Mouse (Mus musculus): Measurements from ENCODE around the gene Trappc3. TPM values are rescaled to one million over a fixed set of nuclear protein-coding genes. Genes with fewer than 3 reads are reported as not detected.

Gene Trappc3
- total RNA-seq, 2 experiments from 2014 or later: 21.0 to 26.8 TPM

GRCm38 (mm10) chr4:126250659-126251058 lies 11.5 kb upstream of the Trappc3 start:
- no peak for DNase-seq (ENCODE audit: low spot score)

- no peak for DNase-seq (ENCODE audit: low spot score)
Measured at GRCm38 (mm10) chr4:126251655-126252254, 10.4 kb upstream of the Trappc3 start.

- DNase-seq (ENCODE audit: low spot score): no peak
Measured at GRCm38 (mm10) chr4:126252411-126253237, 9.5 kb upstream of the Trappc3 start.

GRCm38 (mm10) chr4:126253637-126254272 lies 8.4 kb upstream of the Trappc3 start:
- no peak for DNase-seq (ENCODE audit: low spot score)

GRCm38 (mm10) chr4:126254315-126255112 lies 7.6 kb upstream of the Trappc3 start:
- DNase-seq (ENCODE audit: low spot score): peak; percentile 66

- no peak for DNase-seq (ENCODE audit: low spot score)
Measured at GRCm38 (mm10) chr4:126255113-126256001, 6.8 kb upstream of the Trappc3 start.

GRCm38 (mm10) chr4:126256131-126256791 lies 5.9 kb upstream of the Trappc3 start, which contains the start of gene Map7d1:
Gene Map7d1, minus strand, starts transcription at chr4:126256343.
- peak; percentile 90 for DNase-seq (ENCODE audit: low spot score)

- peak; percentile 54 for DNase-seq (ENCODE audit: low spot score)
Measured at GRCm38 (mm10) chr4:126256967-126257881, 4.9 kb upstream of the Trappc3 start.

- peak; percentile 65 for DNase-seq (ENCODE audit: low spot score)
Measured at GRCm38 (mm10) chr4:126259063-126259462, 3.1 kb upstream of the Trappc3 start.

- peak; percentile 87 for DNase-seq (ENCODE audit: low spot score)
Measured at GRCm38 (mm10) chr4:126259523-126260160, 2.5 kb upstream of the Trappc3 start.

GRCm38 (mm10) chr4:126260520-126261201 lies 1.5 kb upstream of the Trappc3 start:
- peak; percentile 93 for DNase-seq (ENCODE audit: low spot score)

- no peak for DNase-seq (ENCODE audit: low spot score)
Measured at GRCm38 (mm10) chr4:126261266-126261665, 859 bp upstream of the Trappc3 start.

GRCm38 (mm10) chr4:126261675-126262074 lies 450 bp upstream of the Trappc3 start:
- DNase-seq (ENCODE audit: low spot score): no peak

- DNase-seq (ENCODE audit: low spot score): no peak
Measured at GRCm38 (mm10) chr4:126269292-126269691, 7.2 kb downstream of the Trappc3 start.

- DNase-seq (ENCODE audit: low spot score): no peak
Measured at GRCm38 (mm10) chr4:126273753-126274152, 11.6 kb downstream of the Trappc3 start.

GRCm38 (mm10) chr4:126275081-126275480 lies 13.0 kb downstream of the Trappc3 start:
- no peak for DNase-seq (ENCODE audit: low spot score)

- DNase-seq (ENCODE audit: low spot score): no peak
Measured at GRCm38 (mm10) chr4:126275681-126276131, 13.6 kb downstream of the Trappc3 start.
